Mouse (Mus musculus) T-helper 17 cell (primary cell): ENCODE data around the gene Fancm.
"Not testable (repeated sequence)": the region's sequence is repeated elsewhere in the genome, so short reads cannot be mapped to it uniquely, and the experiment has no call there.

Experiments
- in situ Hi-C, 2 experiments: fragments of 300-600 bp; cut with MboI, MseI; formaldehyde crosslinking; loops; 1 replicate in 1 of 2; 2 replicates in 1 of 2; pipeline ENCODE4 v1.15.1; 2025; ENCODE audit warnings: high pct_unique_total_duplicates in 2 of 2

Gene Fancm

GRCm38 (mm10) chr12:65114978-65115377, 39.6 kb downstream of the Fancm start:
- in situ Hi-C loops = loop anchor here in 1 of 2 experiments (10.0 kb wide), 1 partner anchor 720 kb away; no protein-coding TSS in a partner anchor

- in situ Hi-C loops = loop anchor here in 1 of 2 experiments (10.0 kb wide), 1 partner anchor 716 kb away; no protein-coding TSS in a partner anchor
These were observed 43.6 kb downstream of the Fancm start for GRCm38 (mm10) chr12:65118968-65119367.

- in situ Hi-C loops = loop anchor here in 1 of 2 experiments (10.0 kb wide), 1 partner anchor 715 kb away; no protein-coding TSS in a partner anchor
These were observed 44.0 kb downstream of the Fancm start for GRCm38 (mm10) chr12:65119451-65119850.

GRCm38 (mm10) chr12:65136121-65136520, 60.7 kb downstream of the Fancm start:
- in situ Hi-C loops = not testable (repeated sequence)

GRCm38 (mm10) chr12:65172021-65172951, 96.9 kb downstream of the Fancm start, which contains the start of gene Mis18bp1:
Gene Mis18bp1, minus strand, starts transcription at chr12:65172604.
- in situ Hi-C loops = no loop called here

GRCm38 (mm10) chr12:65172959-65173358, 97.6 kb downstream of the Fancm start:
- in situ Hi-C loops = not testable (repeated sequence)

- in situ Hi-C loops = no loop called here
These were observed 98.3 kb downstream of the Fancm start for GRCm38 (mm10) chr12:65173736-65174135.
